ENCODE assay signal across 9 mouse cellular contexts in the genomic region with DNA sequence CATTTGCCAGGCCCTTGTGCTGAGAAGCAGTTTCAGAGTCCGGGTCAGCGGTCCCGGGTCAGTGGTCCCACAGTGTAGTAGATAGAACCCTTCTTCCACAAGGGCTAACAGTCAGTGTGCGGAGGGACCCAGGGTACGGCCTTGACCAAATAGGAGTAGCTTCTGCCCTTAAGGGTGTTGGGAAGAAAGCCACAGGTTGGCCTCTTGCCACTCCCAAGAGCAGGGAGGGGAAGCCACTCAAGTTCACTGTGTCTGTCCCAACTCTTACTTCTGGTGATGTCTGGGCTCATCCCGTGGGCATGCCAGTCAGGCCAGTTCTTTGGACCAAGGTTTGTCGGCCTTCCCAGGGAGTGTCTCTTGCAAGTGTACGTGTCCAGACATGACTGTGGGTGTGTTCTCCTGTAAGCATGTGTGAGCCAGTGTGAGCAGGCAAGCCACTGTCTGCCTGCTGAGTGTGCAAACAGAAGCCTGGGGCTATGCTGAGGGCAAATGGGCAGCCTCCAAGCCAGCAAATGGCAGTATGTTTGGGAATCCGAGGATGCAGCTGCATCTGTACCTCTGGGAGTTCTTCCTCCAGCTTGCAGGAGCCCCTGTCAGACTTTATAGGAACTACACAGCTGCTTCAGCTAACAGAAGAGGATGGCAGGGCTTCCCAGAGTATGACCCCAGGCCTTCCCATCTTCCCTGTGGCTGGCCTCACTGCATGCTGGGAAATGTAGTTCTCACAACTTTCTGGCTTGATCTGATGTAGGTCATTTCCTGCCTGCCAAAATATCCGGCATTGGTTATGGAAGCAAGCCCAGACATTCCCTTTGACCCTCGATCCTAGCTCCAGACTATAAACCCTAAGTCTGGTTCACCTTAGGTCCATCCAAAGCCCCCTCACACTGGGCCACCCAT. TPM values are rescaled to one million over a fixed set of nuclear protein-coding genes. Genes with fewer than 3 reads are reported as not detected.
A peak's percentile ranks its signal among the peaks of the same experiment; 100 is the strongest.
DNase-seq lines count a peak whose midpoint lies in the region; ATAC-seq and TF ChIP-seq lines count a peak whose summit lies in the region.
"Had no signal": no experiment of that assay in that cellular context is flagged by ENCODE, and none has a peak within 500 bp of the region (broad histone marks: within the 10 kb centered on the region; RNA-seq: fewer than 3 reads in every experiment).

No protein-coding gene starts in this region.

- no peak overlapping the region for H3K9ac ChIP-seq in intestine, embryonic 16.5 days (ENCODE audit: low read depth, low read length)
- no peak overlapping the region for H3K9ac ChIP-seq in intestine, postnatal 0 days (ENCODE audit: low read depth, low read length)
- peak overlapping the region; percentile 19; the same call in 1 of the 2 replicates for H3K9ac ChIP-seq in limb, embryonic 13.5 days

- H3K4me2 ChIP-seq in intestine, embryonic 16.5 days (ENCODE audit: low read depth, low read length), result no peak overlapping the region
- H3K4me2 ChIP-seq in intestine, postnatal 0 days (replicated peaks; ENCODE audit: low read depth), result no peak overlapping the region
- H3K4me2 ChIP-seq in limb, embryonic 13.5 days (replicated peaks), result no peak overlapping the region

- H3K4me3 ChIP-seq in intestine, embryonic 16.5 days (ENCODE audit: low read length), result no peak overlapping the region
- H3K4me3 ChIP-seq in intestine, postnatal 0 days (ENCODE audit: low read depth, low read length), result no peak overlapping the region
- H3K4me3 ChIP-seq in limb, embryonic 13.5 days, result no peak overlapping the region
- H3K4me3 ChIP-seq: megakaryocyte, embryonic 14.5 days had no signal

- DNase-seq in ZHBTc4 (ENCODE audit: low read depth, low spot score), result peak; percentile 64
- peak; percentile 36 for DNase-seq in fibroblast of lung, adult 2 months (ENCODE audit: low read depth)
- DNase-seq in frontal cortex, postnatal 10 days (ENCODE audit: low spot score in 2 of 2), result no peak
- no peak for DNase-seq in cerebellum, postnatal 36 days
- DNase-seq in thymus, postnatal 4 days, result no peak

- H3K4me1 ChIP-seq in intestine, embryonic 16.5 days (ENCODE audit: control insufficient read depth, insufficient read depth, low read length), result 0 out of 2 replicates have a peak, but pooled peaks cover 2% of the 10 kb centered on the region
- no peaks in the 10 kb centered on the region for H3K4me1 ChIP-seq in intestine, postnatal 0 days (replicated peaks; ENCODE audit: control insufficient read depth, insufficient read depth, low read length)
- 0 out of 2 replicates have a peak, but pooled peaks cover 5% of the 10 kb centered on the region for H3K4me1 ChIP-seq in limb, embryonic 13.5 days
- H3K4me1 ChIP-seq: megakaryocyte, embryonic 14.5 days had no signal

- H3K9me3 ChIP-seq in intestine, embryonic 16.5 days (ENCODE audit: control insufficient read depth, low read length), result no peaks in the 10 kb centered on the region
- no peaks in the 10 kb centered on the region for H3K9me3 ChIP-seq in intestine, postnatal 0 days (ENCODE audit: control insufficient read depth)
- no peaks in the 10 kb centered on the region for H3K9me3 ChIP-seq in limb, embryonic 13.5 days
- H3K9me3 ChIP-seq: megakaryocyte, embryonic 14.5 days had no signal

- no peaks in the 10 kb centered on the region for H3K27me3 ChIP-seq in intestine, embryonic 16.5 days (replicated peaks; ENCODE audit: control insufficient read depth, insufficient read depth, low read length)
- no peaks in the 10 kb centered on the region for H3K27me3 ChIP-seq in intestine, postnatal 0 days (replicated peaks; ENCODE audit: control insufficient read depth, insufficient read depth, low read length)
- no peaks in the 10 kb centered on the region for H3K27me3 ChIP-seq in limb, embryonic 13.5 days

- peak; percentile 38; the same call in 1 of the 2 replicates for ATAC-seq in intestine, embryonic 16.5 days
- no peak for ATAC-seq in intestine, postnatal 0 days
- ATAC-seq in limb, embryonic 13.5 days (ENCODE audit: low FRiP score, low read depth), result no peak

- 77% methylated on average over 11 of the region's 11 CpGs for WGBS in intestine, embryonic 16.5 days
- 81% methylated on average over 11 of the region's 11 CpGs for WGBS in intestine, postnatal 0 days
- 77% methylated on average over 11 of the region's 11 CpGs for WGBS in limb, embryonic 13.5 days

- no peak overlapping the region for H3K27ac ChIP-seq in intestine, embryonic 16.5 days (ENCODE audit: low read length)
- H3K27ac ChIP-seq in intestine, postnatal 0 days (ENCODE audit: low read depth, low read length), result no peak overlapping the region; the same call in 1 of the 2 replicates
- H3K27ac ChIP-seq in limb, embryonic 13.5 days, result no peak overlapping the region

- no peaks in the 10 kb centered on the region; the same call in 1 of the 2 replicates for H3K36me3 ChIP-seq in intestine, embryonic 16.5 days (ENCODE audit: control insufficient read depth, insufficient read depth, low read length)
- peaks cover 39% of the 10 kb centered on the region for H3K36me3 ChIP-seq in intestine, postnatal 0 days (ENCODE audit: control insufficient read depth, insufficient read depth)
- peaks cover 53% of the 10 kb centered on the region for H3K36me3 ChIP-seq in limb, embryonic 13.5 days

- no peak for TF ChIP-seq CTCF in intestine, postnatal 0 days (IDR thresholded peaks at IDR 0.05; ENCODE audit: low read depth)

RNA-seq across cellular contexts. Expression of a gene that starts 53.3 kb away (rescaled TPM):
- 3.2 and 3.3 TPM in 2 replicates for polyA plus RNA-seq in intestine, embryonic 16.5 days (2015; fragmentation: Nextera tagmentation; extraction: Ambion mirVana)
- polyA plus RNA-seq in intestine, postnatal 0 days (2015; fragmentation: Nextera tagmentation; extraction: Ambion mirVana), result 4.7 and 5.5 TPM in 2 replicates
- 6.5 and 6.6 TPM in 2 replicates for polyA plus RNA-seq in limb, embryonic 13.5 days (2015; fragmentation: Nextera tagmentation; extraction: Ambion mirVana)

Comparison
In these comparisons a context has a peak if more than half of its experiments do, and no peak if none do; other contexts are left out.
1. DNase-seq: peak in ZHBTc4 (single experiment) and fibroblast of lung, adult 2 months (single experiment); none in frontal cortex, postnatal 10 days (0 of 2), cerebellum, postnatal 36 days (0 of 2) and thymus, postnatal 4 days (single experiment).